Mouse (Mus musculus) v-Abl transformed pro-B cells (cell line): ENCODE results near the gene Gm39566.
"Not testable (repeated sequence)": the region's sequence is repeated elsewhere in the genome, so short reads cannot be mapped to it uniquely, and the experiment has no call there.

Experiments
- in situ Hi-C, 2 experiments: fragments of 400-800 bp; cut with MboI; formaldehyde crosslinking; loops; one replicate each; pipeline ENCODE4 v1.15.1; 2025; ENCODE audit not compliant: unreplicated experiment in 2 of 2

Gm39566 gene

DNA sequence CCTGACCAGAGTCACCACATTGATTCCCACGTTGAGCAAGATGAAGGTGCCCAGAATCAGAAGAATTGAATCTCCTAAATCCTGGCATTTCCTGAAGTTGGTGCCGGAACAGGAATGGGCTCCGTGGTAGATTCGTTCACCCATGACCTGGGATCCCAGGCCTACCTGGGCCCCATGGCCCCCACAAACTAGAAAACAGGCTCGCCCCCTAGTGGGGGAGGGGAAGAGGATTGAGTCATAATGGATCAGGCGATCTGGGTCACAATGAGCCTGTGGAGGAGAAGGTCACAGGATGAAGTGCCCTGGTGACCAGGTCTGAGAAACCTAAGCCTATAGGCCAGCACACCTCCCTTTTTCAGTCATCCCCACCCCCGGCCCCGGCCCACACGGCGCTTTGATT is at the start of gene Gm39566:
Gm39566 (minus strand) TSS at position 144 of the 400 bp plus-strand sequence.
- in situ Hi-C loops = no loop called here

DNA sequence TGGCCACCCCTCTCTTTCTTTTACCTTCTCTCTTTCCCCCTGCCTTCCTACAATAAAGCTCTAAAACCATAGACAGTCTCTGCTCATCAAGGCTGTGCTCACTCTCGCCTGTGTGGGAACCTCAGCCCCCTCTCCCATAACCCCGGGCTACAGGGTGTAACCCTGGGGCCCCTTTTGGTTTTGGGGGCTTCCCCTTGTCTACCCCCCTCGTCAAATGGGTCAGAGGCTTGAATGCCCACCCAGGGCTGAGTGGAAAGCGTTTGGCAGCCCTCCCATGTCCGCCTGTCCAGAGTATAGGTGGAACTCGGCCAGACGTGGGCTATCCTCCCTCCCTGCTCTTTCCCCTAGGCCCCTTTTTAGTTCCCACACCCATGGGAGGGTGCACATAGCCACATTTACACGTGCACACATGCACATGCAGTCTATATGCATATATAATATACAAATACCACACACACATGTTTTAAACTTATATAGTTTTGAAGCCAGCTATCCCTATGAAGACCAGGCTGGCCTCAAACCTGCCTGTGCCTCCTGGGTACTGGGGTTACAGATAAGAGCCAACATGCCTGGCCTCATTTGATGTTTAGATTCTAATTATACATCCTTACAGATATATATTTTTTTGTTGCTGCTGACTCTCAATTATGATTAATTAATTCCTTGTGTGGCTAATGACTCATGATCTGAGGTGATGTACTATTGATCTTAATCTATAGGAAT is 49.2 kb upstream of the Gm39566 start:
- in situ Hi-C loops = no loop called here

DNA sequence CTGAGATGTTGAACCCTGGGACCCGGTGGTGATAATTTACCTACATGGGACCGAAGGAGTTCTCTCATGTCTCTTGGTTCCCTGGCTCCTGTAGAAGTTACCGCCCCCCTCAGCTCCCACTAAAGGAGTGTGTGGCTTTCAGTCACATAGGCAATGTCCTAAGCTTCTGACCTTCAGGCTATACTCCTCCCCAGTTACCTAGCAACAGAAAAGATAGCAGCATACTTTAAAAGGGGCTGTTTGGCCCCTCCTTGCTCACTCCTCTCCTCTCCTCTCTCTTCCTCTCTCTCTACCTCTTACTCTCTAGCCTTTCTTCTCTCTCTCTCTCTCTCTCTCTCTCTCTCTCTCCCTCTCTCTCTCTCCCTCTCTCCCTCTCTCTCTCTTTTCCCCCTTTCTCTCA is 48.6 kb upstream of the Gm39566 start:
- in situ Hi-C loops = not testable (repeated sequence)

DNA sequence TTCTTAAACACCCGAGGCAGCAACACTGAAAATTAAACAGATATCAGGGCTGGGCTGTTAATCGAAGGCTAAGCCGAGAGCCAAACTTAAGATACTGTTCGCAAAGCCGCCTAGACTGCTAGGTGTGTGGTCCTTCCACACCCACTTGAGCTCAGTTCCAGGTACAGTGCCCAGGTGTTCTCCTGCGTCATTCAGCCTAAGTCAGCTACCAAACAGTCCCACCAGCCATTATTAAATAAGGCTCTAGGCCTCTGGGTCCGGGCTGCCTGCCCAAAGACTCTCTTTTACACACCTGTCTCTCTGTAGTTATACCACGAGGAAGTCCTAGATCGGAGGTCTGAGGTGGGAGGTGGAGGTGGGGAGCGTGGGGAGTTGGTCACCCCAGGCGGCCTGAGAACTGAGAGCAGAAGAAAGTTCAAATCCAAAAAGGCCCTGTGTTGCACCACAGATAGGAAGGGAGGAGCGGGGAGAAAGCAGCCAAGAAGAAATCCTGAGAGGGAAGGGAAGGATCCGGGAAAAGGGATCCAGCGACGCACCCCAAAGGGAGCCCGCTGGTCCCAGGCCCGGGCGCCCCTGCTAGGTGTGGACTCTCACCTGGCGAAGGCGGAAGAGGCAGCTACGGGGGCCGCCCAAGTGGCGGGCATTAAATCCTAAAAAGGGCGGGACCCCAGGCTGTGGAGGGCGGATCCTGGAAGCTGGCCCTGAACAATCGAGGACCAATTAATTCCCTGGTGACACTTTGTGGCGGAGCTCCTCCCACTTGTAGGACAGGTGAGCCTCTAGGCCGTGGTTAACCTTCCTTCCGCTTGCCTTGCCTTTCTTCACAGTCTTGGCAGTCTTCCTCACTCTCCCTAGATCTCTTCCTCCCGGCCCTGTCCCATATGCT is 43.3 kb upstream of the Gm39566 start, which contains the start of gene Tnk1:
Tnk1 (minus strand) TSS at position 618 of the 886 bp plus-strand sequence.
- in situ Hi-C loops = no loop called here

DNA sequence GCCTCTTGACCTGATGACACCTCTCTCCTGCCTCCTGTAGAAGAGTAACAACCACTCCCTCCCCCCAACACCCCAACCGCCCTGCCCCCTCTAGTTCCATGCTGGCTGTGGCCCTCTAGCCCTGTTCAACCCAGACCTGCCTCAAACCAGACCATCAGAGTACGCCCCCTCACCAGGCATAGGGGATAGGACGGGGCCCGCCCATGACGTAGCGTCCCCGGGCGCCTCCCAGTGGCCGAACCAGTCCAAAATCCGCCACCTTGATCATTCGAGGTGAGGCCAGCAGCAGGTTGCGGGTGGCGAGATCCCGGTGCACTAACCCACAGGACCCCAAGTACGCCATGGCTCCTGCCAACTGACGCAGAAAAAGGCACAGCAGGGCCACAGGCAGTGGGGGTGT is 40.2 kb upstream of the Gm39566 start:
- in situ Hi-C loops = no loop called here

DNA sequence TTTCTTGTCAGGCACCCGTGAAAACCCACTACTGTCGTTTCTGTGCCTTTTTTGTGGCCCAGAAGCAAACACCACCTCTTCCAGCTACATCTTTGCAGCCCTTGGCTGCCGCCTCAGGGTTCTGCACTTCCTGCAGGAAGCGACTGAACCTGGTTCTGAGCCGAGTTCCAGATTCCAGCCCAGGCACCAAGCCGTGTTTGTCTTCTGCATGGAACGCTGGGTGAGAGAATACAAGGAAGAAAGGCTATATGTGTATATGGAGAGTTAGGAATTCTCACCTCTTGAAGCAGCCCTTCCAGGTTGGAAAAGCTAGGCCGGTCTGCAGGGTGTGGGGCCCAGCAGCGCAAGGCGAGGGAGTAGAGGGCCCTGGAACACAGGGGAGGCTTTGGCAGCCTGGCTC is 39.6 kb upstream of the Gm39566 start:
- in situ Hi-C loops = no loop called here

DNA sequence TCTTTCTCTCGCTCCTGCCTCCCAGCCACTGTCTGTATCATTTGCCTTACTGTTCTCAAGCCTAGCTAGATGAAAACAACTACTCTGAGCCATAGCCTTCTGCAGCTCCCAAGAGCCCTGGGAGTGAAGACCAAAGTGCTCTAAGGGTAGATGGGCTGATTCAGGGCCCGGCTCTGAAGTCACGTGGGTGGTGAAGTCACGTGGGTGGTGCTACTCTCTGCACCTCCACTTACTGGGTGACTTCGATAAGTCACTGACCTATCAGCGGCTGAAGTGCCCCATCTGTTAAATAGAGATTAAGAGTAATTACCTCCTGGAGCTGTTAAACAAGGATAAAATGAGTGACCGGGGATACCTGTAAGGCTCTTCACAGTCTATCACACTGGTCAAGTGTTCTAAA is 38.9 kb upstream of the Gm39566 start:
- in situ Hi-C loops = no loop called here

DNA sequence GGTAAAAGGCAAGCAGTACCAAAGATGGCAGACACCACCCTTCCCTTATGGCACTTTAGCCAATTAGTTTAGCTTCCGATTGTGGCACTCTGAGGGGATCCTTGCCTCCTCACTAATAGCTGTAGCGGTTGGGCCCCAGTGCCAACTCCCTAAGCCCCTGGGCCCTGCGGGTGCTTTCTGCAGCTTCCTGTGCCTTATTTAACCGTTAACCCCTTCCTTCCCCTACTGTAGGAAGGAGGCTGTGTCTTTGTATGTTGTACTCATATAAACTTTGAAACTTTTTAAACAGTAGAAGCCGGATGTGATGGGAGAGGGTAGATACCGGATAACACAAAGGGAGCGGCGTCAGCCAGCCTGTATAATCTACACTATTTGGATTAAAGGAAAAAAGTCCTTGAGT is 35.7 kb upstream of the Gm39566 start:
- in situ Hi-C loops = no loop called here

DNA sequence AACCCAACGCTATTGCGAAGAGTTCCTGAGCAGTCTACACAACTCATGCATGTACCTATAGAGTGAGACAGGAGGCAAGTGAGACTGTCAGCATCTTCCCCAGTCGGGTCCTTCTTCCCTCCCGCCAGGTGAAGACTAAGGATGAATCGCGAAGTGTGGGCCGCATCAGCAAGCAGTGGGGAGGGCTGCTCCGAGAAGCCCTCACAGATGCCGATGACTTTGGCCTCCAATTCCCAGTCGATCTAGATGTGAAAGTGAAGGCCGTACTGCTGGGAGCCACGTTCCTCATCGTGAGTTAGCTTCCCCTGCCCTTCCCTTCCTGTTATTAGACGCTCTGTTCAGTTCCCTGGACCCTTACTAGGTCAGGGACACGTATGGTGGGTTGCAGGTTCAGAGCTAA is 34.8 kb upstream of the Gm39566 start:
- in situ Hi-C loops = no loop called here

DNA sequence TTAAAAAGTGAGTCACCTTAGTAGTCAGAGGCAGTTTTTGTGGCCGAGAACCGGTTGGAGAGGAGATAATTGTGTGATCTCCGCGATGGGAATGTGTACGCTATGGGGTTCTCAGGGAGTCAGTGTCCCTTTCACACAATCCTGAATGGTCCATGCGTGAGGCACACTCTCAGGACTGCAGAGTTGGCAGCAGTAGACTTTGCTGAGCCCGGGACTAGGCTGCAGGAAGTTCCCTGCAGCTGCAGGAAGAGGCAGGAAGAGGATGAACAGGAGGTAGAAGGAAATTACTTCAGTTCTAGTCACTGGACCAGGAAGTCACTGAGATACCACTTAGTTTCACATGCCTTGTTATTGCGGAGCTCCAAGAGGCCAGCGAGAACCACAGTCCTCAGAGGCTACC is 34.0 kb upstream of the Gm39566 start:
- in situ Hi-C loops = no loop called here

DNA sequence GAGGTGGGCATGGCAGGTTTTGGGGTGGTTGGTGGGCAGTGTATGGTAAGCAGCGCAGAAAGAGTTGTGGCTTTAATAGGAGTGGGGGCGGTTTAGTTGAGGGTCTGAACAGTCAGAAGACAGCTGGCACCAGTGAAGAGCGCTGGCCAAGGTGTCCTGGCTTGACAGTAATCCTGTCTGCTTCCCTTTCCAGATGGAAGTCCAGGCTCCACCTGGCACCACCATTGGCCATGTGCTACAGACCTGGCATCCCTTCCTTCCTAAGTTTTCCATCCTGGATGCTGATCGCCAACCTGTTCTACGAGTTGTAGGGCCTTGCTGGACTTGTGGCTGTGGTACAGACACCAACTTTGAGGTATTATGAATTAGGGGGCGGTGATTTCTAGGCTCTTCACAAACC is 32.9 kb upstream of the Gm39566 start:
- in situ Hi-C loops = no loop called here

DNA sequence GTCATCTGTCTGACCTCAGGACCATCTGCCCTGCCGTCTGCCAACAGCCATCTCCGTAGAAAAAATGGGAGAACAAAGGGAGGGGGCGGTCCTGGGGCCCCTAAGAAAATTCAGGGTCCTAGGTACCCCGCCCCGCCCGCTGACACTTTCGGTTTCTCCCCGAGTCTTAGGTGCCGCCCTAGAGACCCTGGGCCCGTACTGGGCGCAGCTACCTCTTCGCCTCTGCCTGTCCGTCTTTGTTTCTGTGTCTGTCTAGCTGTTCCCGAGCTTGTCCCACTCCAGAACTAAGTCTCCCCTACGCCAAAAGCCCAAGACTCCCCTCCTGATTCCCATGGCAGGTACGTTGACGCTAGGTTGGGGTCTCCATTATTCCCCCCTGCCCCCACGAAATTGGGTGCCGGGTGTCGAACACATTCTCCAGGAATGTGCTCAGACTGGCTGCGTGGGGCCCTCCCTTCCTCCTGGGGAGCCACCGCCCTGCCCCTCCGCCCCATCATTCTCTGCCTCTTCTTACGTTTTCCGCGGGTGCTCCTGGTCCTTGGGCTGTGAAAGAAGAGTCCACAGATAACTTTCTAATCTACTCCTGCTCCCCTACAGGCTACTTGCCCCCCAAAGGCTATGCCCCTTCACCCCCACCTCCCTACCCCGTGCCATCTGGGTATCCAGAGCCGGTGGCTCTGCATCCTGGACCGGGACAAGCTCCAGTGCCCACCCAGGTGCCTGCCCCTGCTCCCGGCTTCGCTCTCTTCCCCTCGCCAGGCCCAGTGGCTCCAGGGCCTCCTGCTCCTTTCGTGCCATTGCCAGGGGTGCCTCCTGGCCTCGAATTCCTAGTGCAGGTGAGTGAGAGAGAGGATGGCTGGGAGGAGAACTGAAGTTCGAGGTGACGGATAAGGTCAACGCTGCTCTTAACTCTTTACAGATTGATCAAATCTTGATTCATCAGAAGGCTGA is 31.9 kb upstream of the Gm39566 start:
- in situ Hi-C loops = no loop called here

DNA sequence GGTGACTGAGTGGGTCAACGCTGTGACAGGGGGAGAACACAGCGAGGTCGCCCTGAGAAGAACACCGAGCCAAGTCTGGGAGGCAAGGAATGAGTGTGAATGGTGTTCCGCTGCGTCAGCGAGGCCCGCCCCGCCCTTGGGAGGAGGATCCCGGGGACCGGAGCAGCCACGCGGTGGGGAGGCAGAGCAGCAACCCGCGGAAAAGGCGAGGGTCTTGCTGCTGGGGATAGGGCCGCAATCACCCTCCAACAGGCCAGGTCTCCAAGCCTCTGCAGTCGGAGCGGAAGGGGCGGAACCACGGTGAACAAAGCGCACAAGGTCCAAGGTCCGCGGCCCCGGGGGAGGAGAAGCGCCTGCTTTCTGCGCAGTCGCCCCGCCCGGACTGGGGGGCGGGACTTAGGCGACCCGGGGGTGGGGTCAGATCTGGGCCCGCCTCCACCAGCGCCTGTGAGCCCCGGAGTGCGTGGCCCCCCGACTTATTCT is 31.1 kb upstream of the Gm39566 start, which contains the start of gene Plscr3:
Plscr3 (plus strand) TSS at position 179 of the 483 bp plus-strand sequence.
- in situ Hi-C loops = no loop called here

DNA sequence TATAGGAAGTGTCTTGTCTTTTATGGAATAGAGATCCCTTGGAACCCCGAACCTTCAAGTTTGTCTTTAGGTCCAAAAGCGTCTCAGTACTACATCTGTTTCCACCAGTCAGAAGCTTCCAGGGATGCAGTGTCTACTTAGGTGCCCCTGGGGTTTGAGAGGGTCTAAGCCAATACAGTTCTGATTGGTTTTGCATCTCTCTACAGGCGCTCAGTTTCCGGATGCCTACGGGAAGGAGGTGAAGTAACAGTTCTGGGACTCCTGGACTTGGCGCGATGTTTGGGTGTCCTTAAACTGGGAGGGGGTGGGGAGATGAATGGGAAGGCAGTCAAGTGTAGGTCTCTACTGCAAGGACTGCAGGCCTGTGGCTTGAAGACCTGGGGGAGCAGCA is 23.6 kb upstream of the Gm39566 start:
- in situ Hi-C loops = no loop called here

DNA sequence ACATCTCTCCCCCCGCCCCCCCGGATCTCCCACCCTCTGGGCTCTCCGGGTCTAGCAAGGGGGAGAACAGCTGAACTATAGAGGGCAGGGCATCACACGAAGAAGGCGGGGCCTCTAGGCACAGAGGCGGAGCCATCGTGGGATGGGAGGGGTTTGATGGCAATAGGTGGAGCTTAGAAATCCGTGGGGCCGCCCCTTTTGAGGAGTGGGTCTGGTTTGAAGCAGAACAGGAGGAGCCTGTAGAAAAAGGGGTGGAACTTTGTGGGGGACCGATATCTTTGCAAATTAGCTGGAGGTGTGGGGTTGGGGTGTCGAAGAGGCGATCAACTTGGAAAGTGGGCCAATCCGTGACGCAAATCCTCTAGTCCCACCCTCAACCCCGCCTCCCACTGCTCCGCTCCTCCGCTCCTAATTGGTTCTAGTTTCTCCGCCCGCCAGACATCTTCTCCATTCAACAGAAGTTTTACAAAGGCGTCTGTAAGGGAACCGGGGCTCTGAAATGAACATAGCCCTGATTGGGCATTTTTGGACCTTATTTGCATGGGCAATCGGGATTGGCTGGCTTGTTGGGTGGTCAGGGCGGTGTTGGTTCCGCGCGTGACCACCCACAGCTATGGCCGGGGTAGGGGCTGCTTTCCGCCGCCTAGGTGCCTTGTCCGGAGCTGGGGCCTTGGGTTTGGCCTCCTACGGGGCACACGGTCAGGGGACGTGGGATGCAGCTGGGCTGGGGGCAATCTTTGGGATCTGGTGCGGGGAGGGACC is 23.0 kb upstream of the Gm39566 start, which contains the start of gene Tmem256:
Tmem256 (plus strand) TSS at position 563 of the 762 bp plus-strand sequence.
- in situ Hi-C loops = no loop called here

DNA sequence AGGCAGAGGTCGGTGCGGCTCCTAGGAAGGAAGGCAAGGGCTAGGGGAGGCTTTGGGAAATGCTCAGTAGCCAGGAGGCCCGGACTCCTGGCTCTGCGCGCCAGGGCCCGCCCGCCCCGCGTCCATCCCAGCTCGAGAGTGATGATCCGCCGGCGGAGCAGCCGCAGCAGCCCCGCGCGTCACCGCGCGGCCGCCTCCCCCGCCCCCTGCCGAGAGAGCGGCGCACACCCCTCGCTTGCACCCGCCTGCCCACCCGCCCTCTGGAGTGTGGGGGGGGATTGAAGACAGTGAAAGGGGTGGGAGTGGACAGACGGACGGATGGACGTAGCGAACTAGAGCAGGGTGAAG is 22.5 kb upstream of the Gm39566 start, which contains the start of gene Nlgn2:
Nlgn2 (minus strand) TSS at position 181 of the 348 bp plus-strand sequence.
- in situ Hi-C loops = no loop called here

DNA sequence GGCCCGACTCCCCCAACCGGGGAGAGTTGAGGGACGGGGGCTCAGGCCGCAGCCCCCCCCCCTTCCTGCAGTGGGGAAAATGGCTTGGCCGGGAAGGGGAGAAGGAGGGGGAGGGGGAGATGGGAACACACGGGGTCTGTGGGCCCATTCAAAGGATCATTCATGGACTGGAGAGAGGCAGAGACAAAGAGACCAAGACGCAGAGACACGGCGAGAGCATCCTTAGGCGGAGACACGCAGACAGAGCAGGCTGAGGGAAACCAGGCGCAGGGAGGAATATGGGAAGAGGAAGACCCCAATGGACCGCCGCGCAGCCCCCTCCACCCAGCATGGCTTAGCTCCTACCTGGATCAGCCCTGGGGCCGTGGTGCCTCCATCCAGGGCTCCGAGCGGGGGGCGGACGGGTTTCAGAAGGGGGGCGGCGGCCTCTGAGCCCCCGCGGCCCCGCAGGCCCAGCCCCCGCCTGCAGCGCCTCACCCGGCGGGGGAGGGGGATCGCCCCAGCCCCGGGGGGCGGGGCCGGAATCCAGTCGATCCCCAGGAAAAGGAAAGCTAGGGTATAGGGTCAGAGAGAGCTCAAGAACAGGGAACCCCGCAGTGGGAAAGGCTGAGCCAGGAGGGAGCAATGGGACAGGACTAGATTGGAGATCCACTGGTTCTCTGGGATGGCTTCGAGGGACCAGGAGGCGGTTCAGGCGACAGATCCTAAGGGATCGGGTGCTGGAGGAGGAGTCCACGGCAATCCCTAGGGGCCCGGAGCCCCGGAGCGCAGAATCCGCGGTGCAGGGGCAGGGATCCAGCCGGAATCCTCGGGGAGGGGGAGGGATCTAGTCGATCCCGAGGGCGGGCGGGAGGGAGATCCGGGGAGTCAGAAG is 21.8 kb upstream of the Gm39566 start:
- in situ Hi-C loops = no loop called here

DNA sequence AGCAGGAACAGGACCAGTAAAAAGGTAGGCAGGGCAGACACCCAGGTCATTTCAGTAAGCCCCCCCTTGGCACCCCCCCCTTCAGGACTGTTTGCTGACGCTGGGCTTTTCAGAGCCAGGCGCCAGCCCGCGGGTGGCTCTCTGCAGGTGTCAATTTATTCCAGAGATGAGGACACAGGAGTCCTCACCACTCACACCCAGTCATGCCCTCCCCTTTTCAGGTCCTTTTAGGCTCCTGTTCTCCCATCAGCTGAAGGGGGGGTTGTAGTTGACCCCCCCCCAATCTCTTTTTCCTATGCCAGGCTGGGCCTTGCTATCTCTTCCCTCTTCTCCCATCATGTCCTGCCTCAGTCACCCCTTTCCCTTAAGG is 20.9 kb upstream of the Gm39566 start:
- in situ Hi-C loops = no loop called here
